Mouse (Mus musculus): ENCODE results near the gene Adgrv1.

DNA sequence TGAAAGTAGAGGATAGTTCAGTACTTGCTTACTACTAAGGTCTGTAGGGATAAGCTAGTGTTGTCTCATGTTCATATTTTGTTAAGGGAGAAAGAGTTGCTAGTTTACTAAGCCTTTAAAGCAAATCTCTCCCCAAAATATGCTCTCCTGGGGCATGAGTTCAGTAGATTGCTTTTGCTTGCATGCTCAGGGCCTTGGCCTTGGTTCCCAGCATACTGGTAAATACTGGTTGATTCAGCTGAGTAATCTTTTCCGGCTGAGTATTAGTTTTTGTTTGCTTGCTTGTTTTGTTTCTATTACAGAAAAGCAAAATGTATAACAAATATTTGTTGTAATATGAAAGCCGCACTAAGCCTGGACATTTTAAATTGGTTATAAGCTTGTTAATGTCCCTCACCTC is 422.4 kb downstream of the Adgrv1 start:
- TF ChIP-seq CTCF (conservative IDR thresholded peaks at IDR 0.05; ENCODE audit: insufficient read depth, insufficient read length, low read depth, low read length), result no peak
- TF ChIP-seq POLR2A (IDR thresholded peaks at IDR 0.05; ENCODE audit: low read depth, low read length), result no peak

All from kidney, adult 2 months (tissue).